Comparison of ENCODE assay signal across 12 mouse cellular contexts in the genomic region with DNA sequence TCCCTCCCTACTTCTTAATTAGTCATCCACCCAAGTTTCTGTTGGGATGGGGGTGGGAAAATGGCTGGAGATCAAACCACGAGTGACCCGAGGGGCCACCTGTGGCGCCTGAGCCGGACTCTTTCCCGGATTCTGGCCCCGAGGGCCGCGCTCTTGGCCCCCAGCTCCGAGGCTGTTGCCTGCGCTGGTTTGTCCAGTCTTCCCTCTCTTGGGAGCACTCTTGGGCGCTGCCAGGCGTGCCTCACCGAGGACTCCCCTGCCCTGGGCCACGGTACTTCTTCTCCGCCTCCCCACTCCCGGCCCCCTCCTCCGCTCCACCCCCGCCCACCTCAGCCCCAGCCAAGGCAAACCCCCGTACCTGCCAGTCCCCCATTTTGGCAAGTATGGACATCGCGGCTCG. TPM values are rescaled to one million over a fixed set of nuclear protein-coding genes. Genes with fewer than 3 reads are reported as not detected.
A peak's percentile ranks its signal among the peaks of the same experiment; 100 is the strongest.
DNase-seq lines count a peak whose midpoint lies in the region; ATAC-seq and TF ChIP-seq lines count a peak whose summit lies in the region.
"Had no signal": no experiment of that assay in that cellular context is flagged by ENCODE, and none has a peak within 500 bp of the region (broad histone marks: within the 10 kb centered on the region; RNA-seq: fewer than 3 reads in every experiment).

No protein-coding gene starts in this region.

- no peak overlapping the region for H3K9ac ChIP-seq in lung, embryonic 15.5 days
- H3K9ac ChIP-seq in lung, postnatal 0 days (replicated peaks; ENCODE audit: low read depth), result no peak overlapping the region
- no peak overlapping the region for H3K9ac ChIP-seq in midbrain, embryonic 14.5 days (replicated peaks; ENCODE audit: low read length)

- peaks cover 100% of the 10 kb centered on the region for H3K27me3 ChIP-seq in lung, embryonic 15.5 days
- H3K27me3 ChIP-seq in lung, postnatal 0 days (replicated peaks; ENCODE audit: insufficient read depth, low read length), result peaks cover 94% of the 10 kb centered on the region
- H3K27me3 ChIP-seq in midbrain, embryonic 14.5 days (ENCODE audit: control insufficient read depth, insufficient read depth, low read length), result peaks cover 98% of the 10 kb centered on the region
- H3K27me3 ChIP-seq: Patski had no signal

- peak; percentile 17 for DNase-seq in embryo, embryonic 10.5 days (ENCODE audit: low spot score)
- DNase-seq in embryo, embryonic 10 days (ENCODE audit: low spot score), result no peak
- no peak for DNase-seq in lung, postnatal 0 days (ENCODE audit: low spot score)
- DNase-seq in midbrain, embryonic 14.5 days, result no peak
- no peak for DNase-seq in left cerebral cortex, adult 8-10 months (ENCODE audit: low spot score in 2 of 2)
- no peak for DNase-seq in testis, postnatal 10 days (ENCODE audit: low spot score)
- DNase-seq in right cerebral cortex, postnatal 10 days (ENCODE audit: low spot score in 2 of 2), result no peak
- DNase-seq: left cerebral cortex, postnatal 4 days had no signal

- H3K9me3 ChIP-seq in lung, embryonic 15.5 days, result no peaks in the 10 kb centered on the region
- no peaks in the 10 kb centered on the region for H3K9me3 ChIP-seq in lung, postnatal 0 days (ENCODE audit: low read length)
- no peaks in the 10 kb centered on the region for H3K9me3 ChIP-seq in midbrain, embryonic 14.5 days (ENCODE audit: control insufficient read depth, low read length)

- no peak for TF ChIP-seq EP300 in lung, postnatal 0 days (IDR thresholded peaks at IDR 0.05)

- H3K4me3 ChIP-seq in lung, embryonic 15.5 days, result no peak overlapping the region
- H3K4me3 ChIP-seq in lung, postnatal 0 days (ENCODE audit: low read depth, low read length), result no peak overlapping the region; the same call in 1 of the 2 replicates
- H3K4me3 ChIP-seq in midbrain, embryonic 14.5 days (replicated peaks; ENCODE audit: low read depth, low read length), result 0 out of 2 replicates have a peak overlapping the region, but pooled peaks have one; percentile 7

- H3K27ac ChIP-seq in lung, embryonic 15.5 days, result no peak overlapping the region
- no peak overlapping the region for H3K27ac ChIP-seq in lung, postnatal 0 days (ENCODE audit: low read length)
- H3K27ac ChIP-seq in midbrain, embryonic 14.5 days (replicated peaks; ENCODE audit: low read depth, low read length), result no peak overlapping the region
- H3K27ac ChIP-seq: macrophage had no signal

- no peaks in the 10 kb centered on the region for H3K36me3 ChIP-seq in lung, embryonic 15.5 days
- no peaks in the 10 kb centered on the region for H3K36me3 ChIP-seq in lung, postnatal 0 days (ENCODE audit: insufficient read depth, low read length)
- no peaks in the 10 kb centered on the region for H3K36me3 ChIP-seq in midbrain, embryonic 14.5 days (ENCODE audit: control insufficient read depth, insufficient read depth, low read length)

- peak; percentile 32; the same call in 1 of the 2 replicates for ATAC-seq in lung, embryonic 15.5 days (ENCODE audit: borderline replicate concordance, extremely low read depth, low FRiP score, low TSS enrichment)
- no peak for ATAC-seq in lung, postnatal 0 days
- ATAC-seq in midbrain, embryonic 14.5 days (ENCODE audit: low FRiP score, low TSS enrichment), result 0 out of 2 replicates have a peak, but pooled peaks have one; percentile 36
- ATAC-seq: Patski had no signal

- peaks cover 20% of the 10 kb centered on the region for H3K4me1 ChIP-seq in lung, embryonic 15.5 days
- peaks cover 5% of the 10 kb centered on the region; the same call in 1 of the 2 replicates for H3K4me1 ChIP-seq in lung, postnatal 0 days (ENCODE audit: insufficient read depth, low read depth, low read length)
- 0 out of 2 replicates have a peak, but pooled peaks cover 2% of the 10 kb centered on the region for H3K4me1 ChIP-seq in midbrain, embryonic 14.5 days (ENCODE audit: control insufficient read depth, insufficient read depth, low read length)

- no peak overlapping the region for H3K4me2 ChIP-seq in lung, embryonic 15.5 days
- no peak overlapping the region for H3K4me2 ChIP-seq in lung, postnatal 0 days (replicated peaks; ENCODE audit: low read depth, low read length)
- H3K4me2 ChIP-seq in midbrain, embryonic 14.5 days (ENCODE audit: low read length), result peak overlapping the region; percentile 22

- no peak for TF ChIP-seq CTCF in lung, postnatal 0 days (IDR thresholded peaks at IDR 0.05)

- WGBS in lung, embryonic 15.5 days, result under 1% methylated on average over 22 of the region's 22 CpGs
- 2% methylated on average over 14 of the region's 22 CpGs for WGBS in lung, postnatal 0 days
- 0% methylated on average over 21 of the region's 22 CpGs for WGBS in midbrain, embryonic 14.5 days

RNA-seq across cellular contexts. Expression of a gene that starts 0.4 kb away (rescaled TPM):
- 0.20 and 0.38 TPM in 2 replicates for polyA plus RNA-seq in lung, embryonic 15.5 days (2015; fragmentation: Nextera tagmentation; extraction: Ambion mirVana)
- polyA plus RNA-seq in lung, postnatal 0 days (2015; fragmentation: Nextera tagmentation; extraction: Ambion mirVana), result 0.05 and 0.16 TPM in 2 replicates
- polyA plus RNA-seq in midbrain, embryonic 14.5 days (2014; fragmentation: Nextera tagmentation; extraction: Ambion mirVana), result 11.6 and 11.8 TPM in 2 replicates
- total RNA-seq in left cerebral cortex, adult 8-10 months (2022), result 1 to 10 TPM in 1 of 4 experiments, under 1 TPM in 3; 0.58 to 1.1 (median 0.60) TPM
- total RNA-seq: granulocyte monocyte progenitor cell, adult 5-6 weeks had no signal
